Mouse (Mus musculus): ENCODE results near the gene Pnpla1.
"Not testable (repeated sequence)": the region's sequence is repeated elsewhere in the genome, so short reads cannot be mapped to it uniquely, and the experiment has no call there.

The Pnpla1 gene

DNA sequence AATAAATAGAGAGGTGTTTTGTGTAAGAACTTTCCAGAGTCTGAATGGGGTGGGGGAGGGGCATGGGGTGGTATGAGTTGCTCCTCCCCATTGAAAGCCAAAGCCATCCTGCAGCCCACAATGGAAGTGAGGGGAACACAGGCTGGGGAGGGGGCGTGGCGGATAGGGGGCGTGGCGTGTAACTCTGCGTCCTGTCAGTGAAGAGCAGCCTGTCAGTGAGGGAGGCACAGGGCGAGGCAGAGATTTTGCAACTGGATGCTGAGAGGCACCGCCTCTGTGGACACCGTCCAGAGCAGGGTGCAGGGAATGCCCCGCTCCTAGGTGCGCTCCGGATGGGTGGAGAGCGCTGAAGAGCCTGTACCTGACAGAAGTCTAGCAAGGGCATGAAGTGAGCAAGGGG is at the start of gene Pnpla1:
TSS of gene Pnpla1 (plus strand) at position 207 of the 400 bp plus-strand sequence.
- no peak for DNase-seq (ENCODE audit: low spot score in 2 of 2)

DNA sequence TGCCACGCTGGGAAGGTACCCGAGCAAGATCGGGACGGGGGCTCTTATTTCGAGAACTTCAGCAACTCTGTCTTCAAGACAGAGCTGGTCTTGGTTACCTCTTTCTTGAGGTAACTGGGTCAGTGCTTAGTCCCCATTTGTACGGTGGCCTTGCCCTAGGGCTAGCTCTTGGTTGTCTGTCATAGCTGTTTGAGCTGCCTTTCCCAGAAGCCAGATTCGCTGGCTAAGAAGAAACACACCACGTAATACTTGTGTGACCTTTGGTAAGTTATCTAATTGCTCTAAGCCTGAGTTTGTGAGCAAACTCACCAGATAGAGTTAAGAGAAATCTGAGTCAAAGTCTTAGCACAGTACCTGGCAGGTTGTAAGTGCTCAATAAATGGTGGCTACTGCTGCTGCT is 49.5 kb upstream of the Pnpla1 start:
- DNase-seq (ENCODE audit: low spot score in 2 of 2), result no peak

- no peak for DNase-seq (ENCODE audit: low spot score in 2 of 2)
Observed at GRCm38 (mm10) chr17:28809175-28809831, 48.9 kb upstream of the Pnpla1 start.

DNA sequence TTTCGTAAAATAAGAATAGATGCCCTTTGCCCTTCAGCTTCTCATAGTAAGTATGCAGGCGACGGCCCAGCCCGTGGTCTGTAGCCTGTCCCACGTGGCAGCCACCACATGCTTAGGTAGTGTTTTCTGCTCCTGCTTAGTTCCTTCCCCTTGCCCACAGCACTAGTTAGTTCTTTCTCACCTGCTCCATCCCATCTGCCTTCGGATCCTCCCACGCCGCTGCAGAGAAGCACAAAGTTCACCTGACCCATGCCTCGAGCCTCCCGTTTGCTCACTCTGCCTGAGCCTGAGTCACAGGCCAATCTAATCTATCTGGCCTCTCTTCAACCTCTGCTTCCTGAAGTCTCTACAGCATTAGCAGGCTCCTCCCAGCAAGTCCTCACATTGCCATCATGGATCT is 45.9 kb upstream of the Pnpla1 start:
- DNase-seq (ENCODE audit: low spot score in 2 of 2), result no peak

DNA sequence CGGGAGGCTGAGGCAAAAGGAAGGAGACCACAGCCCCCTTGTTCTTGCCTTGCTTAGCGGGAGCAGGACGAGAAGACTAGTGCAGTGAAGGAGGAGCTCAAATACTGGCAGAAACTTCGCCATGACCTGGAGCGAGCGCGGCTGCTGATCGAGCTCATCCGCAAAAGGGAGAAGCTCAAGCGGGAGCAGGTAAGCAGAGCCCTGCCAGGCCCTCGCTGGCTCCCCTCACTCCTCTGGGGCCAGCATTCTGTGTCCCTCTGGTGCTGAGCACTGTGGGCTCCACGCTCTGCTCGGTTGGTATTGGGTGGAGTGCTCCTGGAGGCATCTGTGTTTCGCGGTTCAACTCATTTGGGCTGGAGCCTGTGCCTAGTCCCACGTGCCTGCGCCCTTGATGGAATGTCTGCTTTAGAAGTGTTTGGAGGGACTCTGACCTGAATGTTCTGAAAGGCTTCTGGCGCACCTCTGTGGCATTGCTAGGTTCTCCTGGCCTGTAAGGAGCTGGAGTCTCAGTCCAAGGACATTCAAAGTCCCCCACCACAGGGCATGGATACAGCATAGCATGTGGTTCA is 43.6 kb upstream of the Pnpla1 start:
- DNase-seq (ENCODE audit: low spot score in 2 of 2), result no peak

DNA sequence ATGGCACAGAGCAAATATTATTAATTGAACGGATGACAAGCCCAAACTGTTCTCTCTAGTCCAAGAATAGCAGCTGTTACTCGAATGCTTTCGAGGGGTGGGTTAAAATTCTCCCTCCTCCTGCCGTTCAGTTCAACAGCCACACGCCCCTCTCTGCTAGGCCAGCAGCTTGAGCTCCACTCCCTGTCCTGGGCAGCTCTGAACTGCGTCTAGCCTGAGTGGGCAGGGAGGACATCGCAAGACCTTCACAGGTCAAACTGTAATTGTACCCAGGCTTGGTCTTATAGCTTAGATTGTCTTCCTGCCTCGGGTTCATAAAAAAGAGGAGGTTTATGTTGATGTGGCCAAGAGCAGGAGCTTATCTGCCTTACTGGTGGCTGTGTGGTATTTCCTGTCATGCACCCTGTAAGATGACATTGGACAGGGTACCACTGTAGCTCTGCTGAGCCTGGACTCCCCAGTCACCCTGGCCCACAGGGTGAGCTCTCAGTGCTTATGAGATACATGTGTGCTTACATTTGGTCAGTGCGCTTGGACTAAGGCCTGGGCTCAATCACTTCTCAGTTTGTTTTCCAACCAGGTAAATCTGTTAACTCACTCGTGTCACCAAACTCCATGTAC is 42.7 kb upstream of the Pnpla1 start:
- no peak for DNase-seq (ENCODE audit: low spot score in 2 of 2)

GRCm38 (mm10) chr17:28816326-28816725 is 41.9 kb upstream of the Pnpla1 start:
- DNase-seq (ENCODE audit: low spot score in 2 of 2), result not testable (repeated sequence)

DNA sequence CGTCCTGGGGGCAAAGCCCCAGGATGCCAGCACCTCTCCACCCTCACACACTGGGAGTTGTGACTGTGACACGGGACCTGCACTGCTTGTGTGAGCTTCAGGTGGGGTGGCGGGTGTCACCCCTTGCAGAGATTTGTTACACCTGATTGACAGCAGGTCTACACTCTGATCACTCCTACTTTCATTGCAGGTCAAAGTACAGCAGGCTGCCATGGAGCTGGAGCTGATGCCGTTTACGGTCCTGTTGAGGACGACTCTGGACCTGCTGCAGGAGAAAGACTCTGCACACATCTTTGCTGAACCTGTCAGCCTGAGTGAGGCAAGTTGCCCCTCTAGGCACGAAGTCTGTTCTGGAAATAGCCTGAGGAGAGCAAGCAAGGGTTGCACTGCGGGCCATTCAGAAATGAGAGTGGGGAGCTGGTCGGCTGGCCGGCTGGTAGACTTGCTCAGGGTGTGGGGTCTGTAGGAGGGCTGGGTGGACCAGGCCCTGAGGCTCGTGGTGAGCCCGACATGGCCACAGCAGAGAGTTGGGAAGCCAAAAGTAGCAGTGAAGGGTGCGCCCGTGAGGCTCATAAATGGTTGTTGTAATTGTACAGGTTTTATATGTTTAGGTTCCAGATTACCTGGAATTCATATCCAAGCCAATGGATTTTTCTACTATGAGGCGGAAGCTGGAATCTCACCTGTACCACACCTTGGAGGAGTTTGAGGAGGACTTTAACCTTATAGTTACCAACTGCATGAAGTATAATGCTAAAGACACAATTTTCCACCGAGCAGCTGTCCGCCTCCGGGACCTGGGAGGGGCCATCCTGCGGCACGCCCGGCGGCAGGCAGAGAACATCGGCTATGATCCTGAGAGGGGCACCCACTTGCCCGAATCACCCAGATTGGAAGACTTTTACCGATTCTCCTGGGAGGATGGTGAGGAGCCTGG is 41.1 kb upstream of the Pnpla1 start:
- DNase-seq (ENCODE audit: low spot score in 2 of 2), result no peak

GRCm38 (mm10) chr17:28820189-28820588 is 38.0 kb upstream of the Pnpla1 start:
- no peak for DNase-seq (ENCODE audit: low spot score in 2 of 2)

- DNase-seq (ENCODE audit: low spot score in 2 of 2), result no peak
Observed at GRCm38 (mm10) chr17:28823004-28823745, 35.0 kb upstream of the Pnpla1 start.

DNA sequence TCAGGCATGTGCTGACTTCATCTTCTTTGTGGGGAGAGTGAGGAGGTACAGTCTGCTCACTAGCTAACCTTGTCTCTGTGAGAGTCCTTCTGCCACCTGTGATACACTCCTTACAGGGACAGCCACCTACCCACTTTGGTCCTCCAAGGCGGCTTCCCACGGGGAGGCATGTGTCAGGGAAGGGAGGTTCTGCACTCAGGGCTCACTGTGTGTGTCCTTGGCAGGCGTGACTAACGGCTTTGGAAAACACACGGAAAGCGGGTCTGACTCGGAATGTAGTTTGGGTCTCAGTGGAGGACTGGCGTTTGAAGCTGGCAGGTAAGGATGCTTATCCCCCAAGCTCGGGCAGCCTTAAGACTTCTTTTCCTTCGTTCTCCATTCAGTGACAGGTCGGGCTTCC is 34.5 kb upstream of the Pnpla1 start:
- no peak for DNase-seq (ENCODE audit: low spot score in 2 of 2)

DNA sequence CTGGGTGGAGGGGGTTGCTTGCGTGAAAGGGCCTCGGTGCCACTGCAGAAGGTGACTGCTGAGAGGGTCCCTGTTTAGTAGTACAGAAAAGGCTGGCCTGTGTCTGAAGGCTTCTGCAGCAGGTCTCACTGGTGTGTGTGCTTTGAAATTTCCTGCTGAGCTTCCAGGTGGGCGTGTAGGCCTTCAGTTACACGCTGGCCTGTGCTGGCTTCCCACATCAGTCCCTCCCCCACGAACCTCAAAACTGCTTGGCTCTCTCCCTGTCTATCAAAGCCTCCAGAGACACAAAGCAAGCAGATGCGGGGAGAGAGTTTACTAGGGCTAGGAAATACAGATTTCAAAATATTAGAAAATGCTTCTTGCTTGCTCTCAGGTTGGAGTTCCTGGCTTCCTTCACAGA is 33.3 kb upstream of the Pnpla1 start:
- DNase-seq (ENCODE audit: low spot score in 2 of 2), result no peak

GRCm38 (mm10) chr17:28825359-28826041 is 32.7 kb upstream of the Pnpla1 start:
- DNase-seq (ENCODE audit: low spot score in 2 of 2), result no peak

DNA sequence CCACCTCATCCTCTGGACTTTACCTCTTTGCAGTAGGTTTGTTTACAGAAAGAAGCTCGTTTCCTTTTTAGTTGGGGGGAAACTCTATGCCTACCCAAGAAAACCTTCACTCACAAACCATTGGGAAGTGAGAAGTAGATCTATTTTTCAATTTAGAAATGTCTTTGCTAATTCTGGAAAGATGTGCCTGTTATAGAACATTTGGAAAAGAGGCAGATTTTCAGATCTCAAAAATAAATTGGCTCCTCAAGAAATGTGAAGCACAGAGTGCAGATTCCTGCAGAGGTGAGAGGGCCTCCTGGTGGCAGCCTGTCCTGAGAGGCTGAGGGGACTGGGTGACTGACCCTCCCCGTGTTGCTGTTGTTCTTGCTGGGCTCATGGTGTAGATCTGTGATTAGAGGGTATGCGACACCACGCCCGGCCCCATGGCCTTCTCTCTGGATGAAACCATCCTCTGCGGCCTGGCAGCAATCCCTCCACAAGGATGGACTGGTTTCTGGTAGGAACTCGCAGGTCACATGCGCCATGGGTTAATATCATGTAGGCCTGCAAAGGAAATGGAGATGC is 30.5 kb upstream of the Pnpla1 start:
- DNase-seq (ENCODE audit: low spot score in 2 of 2), result no peak

DNA sequence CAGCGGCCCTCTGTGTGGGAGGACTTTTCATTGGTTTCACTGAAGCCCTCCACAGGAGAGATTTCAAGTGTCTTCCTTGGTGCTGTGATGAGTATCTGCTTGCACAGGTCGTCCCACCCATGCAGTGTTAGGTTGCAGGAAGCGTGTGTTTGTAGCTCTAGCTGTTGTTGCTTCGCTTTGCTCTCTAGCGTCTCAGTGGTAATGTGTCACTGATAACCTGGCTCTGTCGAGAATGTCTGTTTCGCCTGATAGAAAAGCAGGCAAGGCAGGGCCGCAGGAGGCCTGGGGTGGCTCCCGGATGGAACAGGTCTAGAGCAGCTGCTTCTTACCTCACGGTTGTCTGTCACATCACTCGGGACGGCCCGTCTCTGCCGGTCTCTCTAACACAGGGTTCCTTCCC is 29.1 kb upstream of the Pnpla1 start:
- DNase-seq (ENCODE audit: low spot score in 2 of 2), result no peak

DNA sequence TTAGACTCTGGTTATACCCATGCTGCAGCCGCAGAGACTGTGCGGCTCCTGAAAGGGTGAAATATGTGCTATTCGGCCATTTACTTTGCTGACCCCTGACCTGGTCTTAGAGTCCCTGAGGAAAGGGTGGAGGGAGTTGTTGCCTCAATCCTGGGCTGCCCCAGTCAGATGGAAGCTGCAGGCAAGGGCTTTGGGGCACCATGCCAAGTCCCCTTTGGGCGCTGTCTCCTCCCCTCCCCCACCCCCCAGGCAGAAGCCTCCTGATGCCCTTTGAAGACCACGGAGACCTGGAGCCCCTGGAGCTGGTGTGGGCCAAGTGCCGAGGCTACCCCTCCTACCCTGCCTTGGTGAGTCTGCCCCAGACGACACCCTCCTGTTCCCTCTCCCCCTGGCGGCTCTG is 27.1 kb upstream of the Pnpla1 start:
- DNase-seq (ENCODE audit: low spot score in 2 of 2), result no peak

- DNase-seq (ENCODE audit: low spot score in 2 of 2), result no peak
Observed at GRCm38 (mm10) chr17:28832040-28832439, 26.2 kb upstream of the Pnpla1 start.

DNA sequence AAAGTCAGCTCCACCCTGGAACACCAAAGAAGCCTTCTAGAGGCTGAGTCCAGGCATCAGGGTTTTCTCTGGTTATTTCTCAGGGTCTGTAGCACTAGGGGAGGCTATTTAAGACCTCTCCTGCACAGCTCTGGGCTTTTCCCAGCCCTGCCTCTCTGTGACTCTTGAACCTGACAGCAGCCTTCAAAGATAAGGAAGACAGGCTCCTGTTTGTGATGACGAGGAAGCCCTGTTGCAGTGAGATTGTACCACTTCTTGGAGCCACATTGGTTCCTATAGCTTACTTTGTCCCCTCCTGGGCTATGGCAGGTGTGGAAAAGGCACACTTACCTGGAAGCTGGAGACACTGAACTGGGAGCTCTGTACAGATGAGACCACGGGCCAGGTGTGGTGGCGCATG is 25.3 kb upstream of the Pnpla1 start:
- no peak for DNase-seq (ENCODE audit: low spot score in 2 of 2)

GRCm38 (mm10) chr17:28834676-28835075 is 23.5 kb upstream of the Pnpla1 start:
- no peak for DNase-seq (ENCODE audit: low spot score in 2 of 2)

- no peak for DNase-seq (ENCODE audit: low spot score in 2 of 2)
Observed at GRCm38 (mm10) chr17:28837840-28838239, 20.4 kb upstream of the Pnpla1 start.

- DNase-seq (ENCODE audit: low spot score in 2 of 2), result not testable (repeated sequence)
Observed at GRCm38 (mm10) chr17:28841947-28842346, 16.3 kb upstream of the Pnpla1 start.
